In the genomic region with DNA sequence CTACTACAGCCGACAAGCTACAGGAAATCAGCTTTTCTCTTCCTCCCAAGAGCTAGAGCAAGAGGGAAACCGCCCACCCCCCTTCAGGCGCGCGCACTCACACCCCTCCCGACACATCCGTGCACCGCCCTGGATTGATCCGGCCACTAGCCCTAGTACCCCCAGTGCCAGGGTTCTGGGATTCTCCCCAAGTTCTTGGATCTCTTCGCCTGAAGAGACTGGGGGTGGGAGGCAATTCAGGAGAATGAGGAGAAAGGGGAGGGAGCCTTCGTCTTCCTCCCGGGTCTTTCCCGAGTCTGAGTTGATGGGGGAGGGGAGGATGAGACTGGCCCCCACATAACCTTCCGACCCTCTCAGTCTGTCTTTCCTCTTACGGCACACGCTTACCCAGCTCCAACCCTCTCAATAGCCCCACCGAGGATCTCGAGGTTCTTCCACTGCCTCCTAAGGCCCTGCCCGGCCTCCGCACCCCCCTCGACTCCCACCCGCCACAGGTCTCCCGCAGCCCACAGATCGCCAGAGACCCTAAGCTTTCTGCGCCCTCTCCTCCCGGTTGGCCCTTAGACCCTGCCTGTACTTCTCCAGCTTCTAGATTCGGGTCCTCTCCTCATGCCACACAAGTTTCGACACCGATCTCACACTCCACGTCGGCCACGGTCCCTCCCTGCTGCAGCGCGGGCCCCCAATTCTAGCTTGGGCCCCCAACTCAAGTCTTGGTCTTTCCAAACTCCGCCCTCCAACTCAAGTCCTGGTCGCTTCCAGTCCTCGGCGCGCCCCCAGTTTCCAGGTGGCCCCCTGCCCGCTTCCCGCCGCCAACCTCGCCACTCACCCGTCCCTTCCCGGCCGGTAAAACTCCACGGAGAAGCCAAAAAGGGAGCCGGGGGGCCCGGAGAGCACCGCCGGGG, we compare ENCODE assay signal across 8 mouse cellular contexts. TPM values are rescaled to one million over a fixed set of nuclear protein-coding genes. Genes with fewer than 3 reads are reported as not detected.
DNase-seq lines count a peak whose midpoint lies in the region; ATAC-seq and TF ChIP-seq lines count a peak whose summit lies in the region.

No protein-coding gene starts in this region.

- TF ChIP-seq CTCF in lung, adult 2 months (IDR thresholded peaks at IDR 0.05; ENCODE audit: insufficient read depth, low read length) = no peak

- H3K27ac ChIP-seq in forebrain, embryonic 16.5 days (ENCODE audit: low read length) = no peak overlapping the region

- peak overlapping the region; percentile 56 for H3K4me3 ChIP-seq in forebrain, embryonic 16.5 days (replicated peaks; ENCODE audit: low read length)
- H3K4me3 ChIP-seq in lung, adult 2 months (replicated peaks; ENCODE audit: extremely low read depth, low read depth, low read length) = peak overlapping the region; percentile 87

- peak; percentile 53 for ATAC-seq in forebrain, embryonic 16.5 days
- ATAC-seq in inflammation-experienced regulatory T-cells, adult 6 months = peak; percentile 86

- no peaks in the 10 kb centered on the region; the same call in 1 of the 2 replicates for H3K27me3 ChIP-seq in forebrain, embryonic 16.5 days (replicated peaks; ENCODE audit: control insufficient read depth, insufficient read depth, low read length)

- 0 out of 2 replicates have a peak, but pooled peaks have one; percentile 9 for TF ChIP-seq POLR2A in lung, adult 2 months (IDR thresholded peaks at IDR 0.05; ENCODE audit: borderline replicate concordance, extremely low read depth, low read depth, low read length)

- H3K9me3 ChIP-seq in forebrain, embryonic 16.5 days (ENCODE audit: control insufficient read depth, low read length) = no peaks in the 10 kb centered on the region

- under 1% methylated on average over 51 of the region's 51 CpGs for WGBS in forebrain, embryonic 16.5 days
- 1% methylated on average over 51 of the region's 51 CpGs for WGBS in lung, adult 2 months

- H3K36me3 ChIP-seq in forebrain, embryonic 16.5 days (ENCODE audit: control insufficient read depth, insufficient read depth) = no peaks in the 10 kb centered on the region

- peak overlapping the region; percentile 59 for H3K9ac ChIP-seq in forebrain, embryonic 16.5 days (replicated peaks; ENCODE audit: low read depth, low read length)

- peak; percentile 41 to 42 for DNase-seq in B cell, adult 2 months
- peak; percentile 37 for DNase-seq in ZHBTc4 (ENCODE audit: low read depth, low spot score)
- DNase-seq in lung, adult 2 months = peak; percentile 48
- peak; percentile 47 for DNase-seq in retina, postnatal 1 day
- no peak for DNase-seq in frontal cortex, postnatal 14 days (ENCODE audit: low spot score in 2 of 2)
- DNase-seq in frontal cortex, postnatal 36 days (ENCODE audit: low spot score in 2 of 2) = no peak

- peaks cover 18% of the 10 kb centered on the region for H3K4me1 ChIP-seq in forebrain, embryonic 16.5 days (replicated peaks; ENCODE audit: control insufficient read depth, insufficient read depth, low read length)
- peaks cover 13% of the 10 kb centered on the region for H3K4me1 ChIP-seq in lung, adult 2 months (ENCODE audit: control insufficient read depth, insufficient read depth, low read length)

- H3K4me2 ChIP-seq in forebrain, embryonic 16.5 days (ENCODE audit: low read length) = peak overlapping the region; percentile 96

RNA-seq across cellular contexts. Expression of gene Itga5, which starts 0.8 kb away (rescaled TPM):
- polyA plus RNA-seq in forebrain, embryonic 16.5 days (2015; fragmentation: Nextera tagmentation; extraction: Ambion mirVana) = 6.7 and 7.9 TPM in 2 replicates
- polyA plus RNA-seq in inflammation-experienced regulatory T-cells, adult 6 months (2017; shearing (Covaris generic)) = 1 to 10 TPM in 2 of 3 experiments, under 1 TPM in 1; 0.74 to 1.8 (median 1.5) TPM
- 34.3 and 35.9 TPM in 2 replicates for polyA plus RNA-seq in lung, adult 2 months (2012; rRNA removed)

RNA-seq across cellular contexts. Expression of gene Zfp385a, which starts 25.8 kb away (rescaled TPM):
- 12.2 and 13.1 TPM in 2 replicates for polyA plus RNA-seq in forebrain, embryonic 16.5 days (2015; fragmentation: Nextera tagmentation; extraction: Ambion mirVana)
- polyA plus RNA-seq in inflammation-experienced regulatory T-cells, adult 6 months (2017; shearing (Covaris generic)) = not detected
- polyA plus RNA-seq in lung, adult 2 months (2012; rRNA removed) = 9.9 and 11.7 TPM in 2 replicates

RNA-seq across cellular contexts. Expression of gene Gpr84, which starts 55.3 kb away (rescaled TPM):
- 0.24 and 0.73 TPM in 2 replicates for polyA plus RNA-seq in forebrain, embryonic 16.5 days (2015; fragmentation: Nextera tagmentation; extraction: Ambion mirVana)
- polyA plus RNA-seq in inflammation-experienced regulatory T-cells, adult 6 months (2017; shearing (Covaris generic)) = not detected
- 0.08 and 0.22 TPM in 2 replicates for polyA plus RNA-seq in lung, adult 2 months (2012; rRNA removed)

Comparison
In these comparisons a context has a peak if more than half of its experiments do, and no peak if none do; other contexts are left out.
1. DNase-seq: peak in B cell, adult 2 months (2 of 2), ZHBTc4 (single experiment), lung, adult 2 months (single experiment) and retina, postnatal 1 day (single experiment); none in frontal cortex, postnatal 14 days (0 of 2) and frontal cortex, postnatal 36 days (0 of 2).
2. RNA of gene Zfp385a, which starts 25.8 kb away (polyA plus RNA-seq): 12.2 to 13.1 TPM in forebrain, embryonic 16.5 days and 9.9 to 11.7 TPM in lung, adult 2 months; not detected in inflammation-experienced regulatory T-cells, adult 6 months; every median in the first group is over 10 times any median in the second.